Mouse (Mus musculus) MEL (cell line): Measurements from ENCODE around the gene Timp1. TPM values are rescaled to one million over a fixed set of nuclear protein-coding genes. Genes with fewer than 3 reads are reported as not detected.

Experiments used
- DNase-seq: peaks from one replicate; pipeline ENCODE4 v3.0.0; 2011; ENCODE audit warnings: low read depth, low spot score
- H3K27ac ChIP-seq: 2 replicates; pipeline ENCODE4 v1.5.1; 2012; ENCODE audit warnings: low read depth, mild to moderate bottlenecking, control low read depth, low read length, moderate library complexity; ENCODE audit not compliant: control insufficient read depth
- H3K27me3 ChIP-seq, 2 experiments: fragments of 150-350 bp in 1 of 2; sonication (generic) in 1 of 2; 2 replicates each; pipeline ENCODE4 v1.6.1; 2012; ENCODE audit warnings: low read length in 2 of 2, mild to moderate bottlenecking in 2 of 2, improper control_type of control experiment in 1 of 2, moderate library complexity in 1 of 2; ENCODE audit not compliant: insufficient read depth in 2 of 2, control insufficient read depth in 1 of 2
- H3K36me3 ChIP-seq, 2 experiments: 2 replicates each; pipeline ENCODE4 v1.6.1; 2012 to 2014; ENCODE audit warnings: low read length in 2 of 2, improper control_type of control experiment in 1 of 2, inconsistent platforms in 1 of 2, mild to moderate bottlenecking in 1 of 2; ENCODE audit not compliant: insufficient read depth in 2 of 2, control insufficient read depth in 1 of 2
- H3K4me1 ChIP-seq, 2 experiments: fragments of 150-350 bp in 1 of 2; sonication (generic) in 1 of 2; 2 replicates each; pipeline ENCODE4 v1.6.1; 2012; ENCODE audit warnings: low read length in 2 of 2, improper control_type of control experiment in 1 of 2, mild to moderate bottlenecking in 1 of 2; ENCODE audit not compliant: insufficient read depth in 2 of 2, control insufficient read depth in 1 of 2
- H3K4me3 ChIP-seq, 2 experiments: fragments of 150-350 bp in 1 of 2; sonication (generic) in 1 of 2; 2 replicates each; pipeline ENCODE4 v1.5.1; 2012; ENCODE audit warnings: low read depth in 2 of 2, low read length in 2 of 2, mild to moderate bottlenecking in 2 of 2, moderate library complexity in 2 of 2, control low read depth in 1 of 2, improper control_type of control experiment in 1 of 2; ENCODE audit not compliant: control insufficient read depth in 1 of 2, insufficient read depth in 1 of 2
- H3K79me2 ChIP-seq: 2 replicates; pipeline ENCODE4 v1.6.1; 2012; ENCODE audit warnings: mild to moderate bottlenecking, low read length, moderate library complexity; ENCODE audit not compliant: control insufficient read depth, poor library complexity, insufficient read depth
- H3K9ac ChIP-seq: 2 replicates; pipeline ENCODE4 v1.6.1; 2012; ENCODE audit warnings: low read depth, mild to moderate bottlenecking, control low read depth, low read length, moderate library complexity; ENCODE audit not compliant: control insufficient read depth, poor library complexity, severe bottlenecking
- H3K9me3 ChIP-seq: fragments of 150-350 bp; sonication (generic); replicated peaks from 2 replicates; pipeline ENCODE4 v1.6.1; 2012; ENCODE audit warnings: mild to moderate bottlenecking, low read length, improper control_type of control experiment, moderate library complexity; ENCODE audit not compliant: insufficient read depth
- BHLHE40 ChIP-seq: IDR thresholded peaks from 2 replicates; pipeline ENCODE4 v1.6.1; 2012; ENCODE audit warnings: low read depth, mild to moderate bottlenecking, inconsistent platforms, low read length, improper control_type of control experiment, borderline replicate concordance
- CHD1 ChIP-seq: IDR thresholded peaks from 2 replicates; pipeline ENCODE4 v1.6.1; 2012; ENCODE audit warnings: low read depth, mild to moderate bottlenecking, inconsistent platforms, low read length, improper control_type of control experiment
- CHD2 ChIP-seq: IDR thresholded peaks from 2 replicates; pipeline ENCODE4 v1.6.1; 2011; ENCODE audit warnings: low read length, improper control_type of control experiment
- ELF1 ChIP-seq: IDR thresholded peaks from 2 replicates; pipeline ENCODE4 v1.6.1; 2014; ENCODE audit warnings: low read depth, mild to moderate bottlenecking, inconsistent platforms, low read length, improper control_type of control experiment, moderate library complexity
- ETS1 ChIP-seq: IDR thresholded peaks from 2 replicates; pipeline ENCODE4 v1.6.1; 2012; ENCODE audit warnings: low read depth, mild to moderate bottlenecking, inconsistent platforms, low read length, improper control_type of control experiment, moderate library complexity
- GABPA ChIP-seq: IDR thresholded peaks from 2 replicates; pipeline ENCODE4 v1.6.1; 2012; ENCODE audit warnings: low read depth, mild to moderate bottlenecking, inconsistent platforms, low read length, improper control_type of control experiment, moderate library complexity
- HCFC1 ChIP-seq: IDR thresholded peaks from 2 replicates; pipeline ENCODE4 v1.6.1; 2012; ENCODE audit warnings: low read depth, mild to moderate bottlenecking, inconsistent platforms, low read length, improper control_type of control experiment, moderate library complexity
- KAT2A ChIP-seq: conservative IDR thresholded peaks from 2 replicates; pipeline ENCODE4 v1.6.1; 2012; ENCODE audit warnings: low read depth, low read length, improper control_type of control experiment, inconsistent platforms
- MAX ChIP-seq: IDR thresholded peaks from 2 replicates; pipeline ENCODE4 v1.6.1; 2011; ENCODE audit warnings: low read length, improper control_type of control experiment
- MAZ ChIP-seq: IDR thresholded peaks from 2 replicates; pipeline ENCODE4 v1.6.1; 2012; ENCODE audit warnings: low read depth, mild to moderate bottlenecking, inconsistent platforms, low read length, improper control_type of control experiment
- MYB ChIP-seq: IDR thresholded peaks from 2 replicates; pipeline ENCODE4 v1.6.1; 2011; ENCODE audit warnings: mild to moderate bottlenecking, low read depth, low read length, improper control_type of control experiment
- MYC ChIP-seq: IDR thresholded peaks from 2 replicates; pipeline ENCODE4 v1.6.1; 2011; ENCODE audit warnings: low read depth, mild to moderate bottlenecking, low read length, improper control_type of control experiment, moderate library complexity
- NELFE ChIP-seq: IDR thresholded peaks from 2 replicates; pipeline ENCODE4 v1.6.1; 2011; ENCODE audit warnings: low read depth, low read length, improper control_type of control experiment
- NRF1 ChIP-seq: IDR thresholded peaks from 2 replicates; pipeline ENCODE4 v1.6.1; 2014; ENCODE audit warnings: low read depth, mild to moderate bottlenecking, inconsistent platforms, low read length, improper control_type of control experiment, moderate library complexity; ENCODE audit not compliant: poor library complexity, insufficient read depth, severe bottlenecking
- POLR2AphosphoS2 ChIP-seq: IDR thresholded peaks from 2 replicates; pipeline ENCODE4 v1.6.1; 2011; ENCODE audit warnings: low read length, improper control_type of control experiment
- TAL1 ChIP-seq: IDR thresholded peaks from 2 replicates; pipeline ENCODE4 v1.6.1; 2012; ENCODE audit warnings: mild to moderate bottlenecking, inconsistent platforms, low read length, moderate library complexity, mixed read lengths
- TBP ChIP-seq: IDR thresholded peaks from 2 replicates; pipeline ENCODE4 v1.8.0; 2011; ENCODE audit warnings: low read depth, low read length, improper control_type of control experiment
- TCF12 ChIP-seq: IDR thresholded peaks from 2 replicates; pipeline ENCODE4 v1.6.1; 2014; ENCODE audit warnings: low read depth, mild to moderate bottlenecking, inconsistent platforms, low read length, improper control_type of control experiment, moderate library complexity
- UBTF ChIP-seq: IDR thresholded peaks from 2 replicates; pipeline ENCODE4 v1.6.1; 2012; ENCODE audit warnings: low read depth, mild to moderate bottlenecking, inconsistent platforms, low read length, improper control_type of control experiment, moderate library complexity, borderline replicate concordance; ENCODE audit not compliant: insufficient read depth
- USF1 ChIP-seq: IDR thresholded peaks from 2 replicates; pipeline ENCODE4 v1.6.1; 2014; ENCODE audit warnings: low read depth, mild to moderate bottlenecking, inconsistent platforms, low read length, improper control_type of control experiment, moderate library complexity
- ZMIZ1 ChIP-seq: IDR thresholded peaks from 2 replicates; pipeline ENCODE4 v1.6.1; 2012; ENCODE audit warnings: low read depth, mild to moderate bottlenecking, inconsistent platforms, low read length, improper control_type of control experiment, moderate library complexity
- polyA plus RNA-seq, 2 experiments: library from polyadenylated mRNA; stranded (reverse) in 1 of 2; unstranded in 1 of 2; fragments of >175 nt in 1 of 2; fragments of >200 nt in 1 of 2; gene quantifications; 2 replicates each; pipeline versions ENCODE4 v1.2.1 to v1.2.4; 2012; ENCODE audit warnings: low replicate concordance in 2 of 2, low read depth in 1 of 2; ENCODE audit not compliant: insufficient read length in 2 of 2, insufficient read depth in 1 of 2, missing spikeins in 1 of 2
- total RNA-seq: library from RNA; depleted of rRNA; stranded (reverse); fragments of 300-350 nt; gene quantifications from 2 replicates; pipeline ENCODE4 v1.2.3, GENCODE M21; 2012; rRNA removed

Timp1 gene
- total and polyA plus RNA-seq, 3 experiments = 0.27 to 0.49 TPM; not detected in 1

GRCm38 (mm10) chrX:20921366-20921765 is 51.4 kb downstream of the Timp1 start:
- no peaks in the 10 kb centered on the region for H3K79me2 ChIP-seq
- H3K9ac ChIP-seq = no peak overlapping the region
- H3K9me3 ChIP-seq = no peaks in the 10 kb centered on the region
- TF ChIP-seq MYC = no peak
- peaks cover 16 to 24% of the 10 kb centered on the region in 2 experiments for H3K27me3 ChIP-seq
- H3K27ac ChIP-seq = no peak overlapping the region
- no peaks in the 10 kb centered on the region for H3K4me1 ChIP-seq
- DNase-seq = no peak
- H3K4me3 ChIP-seq = no peak overlapping the region
- no peaks in the 10 kb centered on the region for H3K36me3 ChIP-seq

GRCm38 (mm10) chrX:20923506-20923905 is 53.5 kb downstream of the Timp1 start:
- H3K36me3 ChIP-seq = no peaks in the 10 kb centered on the region
- H3K27me3 ChIP-seq = peaks cover 13 to 16% of the 10 kb centered on the region in 2 experiments
- no peaks in the 10 kb centered on the region for H3K79me2 ChIP-seq
- H3K27ac ChIP-seq = no peak overlapping the region
- no peak for DNase-seq
- H3K4me3 ChIP-seq = no peak overlapping the region
- H3K9me3 ChIP-seq = no peaks in the 10 kb centered on the region
- TF ChIP-seq KAT2A = no peak
- no peak for TF ChIP-seq ELF1
- TF ChIP-seq MAZ = no peak
- TF ChIP-seq CHD2 = no peak
- TF ChIP-seq HCFC1 = no peak
- TF ChIP-seq ZMIZ1 = no peak
- TF ChIP-seq GABPA = no peak
- no peak for TF ChIP-seq TBP
- TF ChIP-seq TAL1 = no peak
- no peak for TF ChIP-seq USF1
- no peak for TF ChIP-seq UBTF
- no peak for TF ChIP-seq TCF12
- TF ChIP-seq BHLHE40 = no peak
- no peak for TF ChIP-seq CHD1
- TF ChIP-seq NRF1 = no peak
- TF ChIP-seq ETS1 = no peak
- TF ChIP-seq NELFE = no peak
- no peak for TF ChIP-seq MAX
- no peak for TF ChIP-seq MYB
- no peak for TF ChIP-seq POLR2AphosphoS2
- no peaks in the 10 kb centered on the region for H3K4me1 ChIP-seq
- no peak overlapping the region for H3K9ac ChIP-seq

Other genes with a start within 250 kb of the Timp1 start
- gene Uba1, start 211.8 kb upstream of the Timp1 start, total RNA-seq = 269 and 295 TPM in 2 replicates
- 100 to 1,000 TPM; 530 to 704 TPM for gene Uba1, start 211.8 kb upstream of the Timp1 start, polyA plus RNA-seq
- gene Cdk16, start 182.2 kb upstream of the Timp1 start, total RNA-seq = 31.9 and 36.6 TPM in 2 replicates
- gene Cdk16, start 182.2 kb upstream of the Timp1 start, polyA plus RNA-seq = 100 to 1,000 TPM in 1 of 2 experiments, not detected in 1; 136 TPM
- gene Usp11, start 166.3 kb upstream of the Timp1 start, total RNA-seq = 13.8 and 17.8 TPM in 2 replicates
- 10 to 100 TPM in 1 of 2 experiments, not detected in 1; 34.4 TPM for gene Usp11, start 166.3 kb upstream of the Timp1 start, polyA plus RNA-seq
- 98.2 and 115 TPM in 2 replicates for gene Araf, start 72.4 kb upstream of the Timp1 start, total RNA-seq
- gene Araf, start 72.4 kb upstream of the Timp1 start, polyA plus RNA-seq = 100 to 1,000 TPM; 174 to 236 TPM
- 0.08 TPM in 1 of 2 replicates, not detected in the other for gene Syn1, start 50.8 kb downstream of the Timp1 start, total RNA-seq
- under 1 TPM in 1 of 2 experiments, not detected in 1; 0.22 TPM for gene Syn1, start 50.8 kb downstream of the Timp1 start, polyA plus RNA-seq
- gene Cfp, start 61.4 kb downstream of the Timp1 start, total RNA-seq = 2.0 and 2.6 TPM in 2 replicates
- 10 to 100 TPM in 1 of 2 experiments, not detected in 1; 11.4 TPM for gene Cfp, start 61.4 kb downstream of the Timp1 start, polyA plus RNA-seq
- 5.4 and 6.1 TPM in 2 replicates for gene Elk1, start 80.4 kb downstream of the Timp1 start, total RNA-seq
- 10 to 100 TPM in 1 of 2 experiments, not detected in 1; 12.5 TPM for gene Elk1, start 80.4 kb downstream of the Timp1 start, polyA plus RNA-seq
- 62.3 and 78.8 TPM in 2 replicates for gene Uxt, start 91.9 kb downstream of the Timp1 start, total RNA-seq
- 10 to 100 TPM in 1 of 2 experiments, not detected in 1; 88.8 TPM for gene Uxt, start 91.9 kb downstream of the Timp1 start, polyA plus RNA-seq
- 5.1 and 5.7 TPM in 2 replicates for gene Zfp182, start 192.2 kb downstream of the Timp1 start, total RNA-seq
- 1 to 10 TPM in 1 of 2 experiments, not detected in 1; 4.5 TPM for gene Zfp182, start 192.2 kb downstream of the Timp1 start, polyA plus RNA-seq
- not detected in 2 replicates for gene Spaca5, start 198.2 kb downstream of the Timp1 start, total RNA-seq
- gene Spaca5, start 198.2 kb downstream of the Timp1 start, polyA plus RNA-seq = not detected
- not detected in 2 replicates for gene Zfp300, start 219.4 kb downstream of the Timp1 start, total RNA-seq
- not detected for gene Zfp300, start 219.4 kb downstream of the Timp1 start, polyA plus RNA-seq
- not detected in 2 replicates for gene Ssxa1, start 245.7 kb downstream of the Timp1 start, total RNA-seq
- not detected for gene Ssxa1, start 245.7 kb downstream of the Timp1 start, polyA plus RNA-seq